Mouse (Mus musculus) midbrain, embryonic 12.5 days (tissue): ENCODE data around the gene Dmrtb1. TPM values are rescaled to one million over a fixed set of nuclear protein-coding genes. Genes with fewer than 3 reads are reported as not detected.

Experiments
- ATAC-seq: fragments of 200-750 bp; cut with Nextera tagmentation; 2 replicates; pipeline ENCODE4 v1.8.0; 2017; ENCODE audit warnings: low read depth, moderate TSS enrichment, moderate library complexity; ENCODE audit not compliant: low FRiP score
- H3K27ac ChIP-seq: fragments of 300-500 bp; sonication (generic); replicated peaks from 2 replicates; pipeline ENCODE4 v1.5.1; 2016; ENCODE audit warnings: mild to moderate bottlenecking
- H3K27me3 ChIP-seq: fragments of 300-500 bp; sonication (generic); 2 replicates; pipeline ENCODE4 v1.6.1; 2016; ENCODE audit warnings: mild to moderate bottlenecking
- H3K36me3 ChIP-seq: fragments of 300-500 bp; sonication (generic); 2 replicates; pipeline ENCODE4 v1.6.1; 2016
- H3K4me1 ChIP-seq: fragments of 300-500 bp; sonication (generic); 2 replicates; pipeline ENCODE4 v1.6.1; 2016
- H3K4me2 ChIP-seq: fragments of 300-500 bp; sonication (generic); replicated peaks from 2 replicates; pipeline ENCODE4 v1.6.1; 2016; ENCODE audit warnings: mild to moderate bottlenecking, moderate library complexity
- H3K4me3 ChIP-seq: fragments of 300-500 bp; sonication (generic); 2 replicates; pipeline ENCODE4 v1.5.1; 2016; ENCODE audit warnings: mild to moderate bottlenecking
- H3K9ac ChIP-seq: fragments of 300-500 bp; sonication (generic); replicated peaks from 2 replicates; pipeline ENCODE4 v1.6.1; 2016; ENCODE audit warnings: mild to moderate bottlenecking, moderate library complexity
- H3K9me3 ChIP-seq: fragments of 300-500 bp; sonication (generic); 2 replicates; pipeline ENCODE4 v1.6.1; 2016; ENCODE audit warnings: mild to moderate bottlenecking
- WGBS: fragments of 180-500 bp; shearing (Covaris S2); methylation state at CpG from one replicate; pipeline ENCODE4 v1.1.7; 2016; 5-methylcytosine and 5-hydroxymethylcytosine counted together
- microRNA-seq: library from miRNA; unstranded; fragments of <30 nt; microRNA quantifications from one replicate; pipeline ENCODE4, GENCODE M21; 2017
- polyA plus RNA-seq: library from polyadenylated mRNA; unstranded; fragments of >200 nt; fragmentation: Nextera tagmentation; extraction: Ambion mirVana; gene quantifications from 2 replicates; pipeline ENCODE4 v1.2.1, GENCODE M21; 2016

The Dmrtb1 gene
- polyA plus RNA-seq, 1 experiment from 2014 or later, result 41.8 TPM

DNA sequence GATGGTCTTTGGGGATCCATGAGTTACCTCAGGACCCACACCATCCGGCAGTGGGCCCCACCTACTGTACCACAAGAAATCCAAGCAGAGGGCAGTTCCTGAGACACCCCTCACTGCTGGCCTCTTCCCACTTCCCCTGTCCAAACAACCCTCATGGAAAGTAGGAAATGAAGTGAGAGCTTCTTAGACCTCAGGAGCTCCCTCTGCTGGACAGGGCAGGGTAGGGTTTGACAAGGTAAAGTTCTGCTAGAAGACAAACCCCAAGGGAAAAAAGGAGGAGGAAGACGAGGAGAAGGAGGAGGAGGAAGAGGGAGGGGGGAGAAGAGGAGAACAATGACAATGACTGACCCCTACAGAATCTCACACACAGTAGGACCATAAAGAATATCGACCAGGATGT lies 46.4 kb downstream of the Dmrtb1 start:
- 61% methylated on average over 3 of the region's 3 CpGs for WGBS
- Histone ChIP-seq H3K27me3 (0 out of 2 replicates have a peak, but pooled peaks cover 3% of the 10 kb centered on the region), H3K4me3 (no peak overlapping the region), H3K4me1 (peaks cover 8% of the 10 kb centered on the region), H3K9me3 (no peaks in the 10 kb centered on the region), H3K27ac (no peak overlapping the region), H3K4me2 (no peak overlapping the region), H3K9ac (no peak overlapping the region), H3K36me3 (no peaks in the 10 kb centered on the region)
- no peak for ATAC-seq

DNA sequence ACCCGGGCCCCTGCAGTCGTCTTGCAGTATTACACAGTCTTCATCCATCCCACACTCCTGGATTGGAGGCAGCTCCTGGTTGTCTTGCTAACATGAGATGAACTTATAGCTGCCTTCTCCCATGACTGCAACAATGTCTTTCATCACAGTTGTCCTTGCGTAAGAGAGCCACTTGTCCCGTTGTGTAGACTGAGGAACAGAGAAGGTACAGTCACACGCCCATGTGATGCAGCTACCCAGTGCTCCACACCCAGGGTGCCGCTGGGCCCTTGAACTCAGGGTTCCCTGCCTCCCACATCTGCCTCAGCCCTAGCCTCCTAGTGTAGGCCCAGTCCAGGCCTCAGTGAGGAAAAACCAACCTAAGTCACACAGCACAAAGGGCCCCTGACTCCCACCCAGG lies 47.9 kb downstream of the Dmrtb1 start:
- 0 out of 2 replicates have a peak overlapping the region, but pooled peaks have one; percentile 25 for H3K27ac ChIP-seq
- no peaks in the 10 kb centered on the region for H3K9me3 ChIP-seq
- 0 out of 2 replicates have a peak, but pooled peaks cover 3% of the 10 kb centered on the region for H3K27me3 ChIP-seq
- H3K4me1 ChIP-seq, result peaks cover 8% of the 10 kb centered on the region
- H3K4me3 ChIP-seq, result no peak overlapping the region
- 75% methylated on average over 6 of the region's 6 CpGs for WGBS
- ATAC-seq, result no peak
- H3K36me3 ChIP-seq, result no peaks in the 10 kb centered on the region
- H3K9ac ChIP-seq, result no peak overlapping the region
- no peak overlapping the region for H3K4me2 ChIP-seq

DNA sequence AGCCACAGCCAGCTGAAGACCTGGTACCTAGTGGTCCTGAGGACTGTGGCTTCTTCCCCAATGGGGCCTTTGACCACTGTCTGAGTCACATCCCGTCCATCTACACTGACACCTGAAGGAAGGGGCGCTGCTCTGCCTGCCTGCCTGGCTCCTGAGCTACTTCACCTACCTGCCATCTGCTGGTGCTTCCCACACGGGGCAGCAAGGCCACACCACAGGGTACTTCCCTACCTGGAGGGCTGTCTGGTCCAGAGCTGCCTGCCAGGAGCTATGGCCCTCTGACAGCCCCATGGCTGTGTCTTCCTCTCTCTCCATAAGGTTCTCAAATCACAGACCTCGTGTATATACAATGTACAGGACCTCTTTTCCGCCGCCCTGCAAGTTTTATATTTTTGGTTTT lies 49.4 kb downstream of the Dmrtb1 start:
- no peak overlapping the region for H3K9ac ChIP-seq
- H3K36me3 ChIP-seq, result no peaks in the 10 kb centered on the region
- ATAC-seq, result no peak
- no peak overlapping the region for H3K27ac ChIP-seq
- H3K4me3 ChIP-seq, result no peak overlapping the region
- no peak overlapping the region for H3K4me2 ChIP-seq
- WGBS, result 74% methylated on average over 6 of the region's 6 CpGs
- H3K4me1 ChIP-seq, result peaks cover 8% of the 10 kb centered on the region
- H3K9me3 ChIP-seq, result no peaks in the 10 kb centered on the region
- H3K27me3 ChIP-seq, result no peaks in the 10 kb centered on the region

DNA sequence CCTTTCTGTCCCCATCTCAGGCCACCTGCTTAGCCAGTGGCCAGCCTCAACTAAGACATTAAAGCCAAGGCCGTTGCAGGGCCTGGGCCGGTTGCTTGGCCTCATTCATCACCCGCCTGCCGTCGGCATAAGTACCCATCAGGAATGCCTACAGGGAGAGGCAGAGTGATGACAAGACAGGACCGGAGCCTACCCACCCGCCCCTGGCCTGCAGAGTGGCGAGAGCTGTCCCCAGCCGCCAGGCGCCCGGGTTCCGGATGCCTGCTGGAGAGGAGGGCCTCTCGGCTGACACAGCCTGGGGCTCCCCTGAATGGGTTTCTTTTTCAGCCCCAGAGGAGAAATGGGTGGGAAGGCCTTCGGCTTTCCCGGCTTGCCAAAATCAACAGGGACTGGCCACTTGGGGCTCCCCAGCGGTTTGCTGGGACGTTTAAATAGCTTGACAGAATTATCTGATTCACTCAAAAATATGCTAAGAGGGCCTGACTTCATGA lies 55.1 kb downstream of the Dmrtb1 start:
- Histone ChIP-seq H3K4me1 (peaks cover 2% of the 10 kb centered on the region; the same call in 1 of the 2 replicates), H3K4me3 (no peak overlapping the region), H3K9ac (no peak overlapping the region), H3K27ac (no peak overlapping the region), H3K36me3 (no peaks in the 10 kb centered on the region), H3K9me3 (no peaks in the 10 kb centered on the region), H3K4me2 (no peak overlapping the region), H3K27me3 (peaks cover 4% of the 10 kb centered on the region; the same call in 1 of the 2 replicates)
- ATAC-seq, result no peak
- WGBS, result 80% methylated on average over 17 of the region's 17 CpGs

DNA sequence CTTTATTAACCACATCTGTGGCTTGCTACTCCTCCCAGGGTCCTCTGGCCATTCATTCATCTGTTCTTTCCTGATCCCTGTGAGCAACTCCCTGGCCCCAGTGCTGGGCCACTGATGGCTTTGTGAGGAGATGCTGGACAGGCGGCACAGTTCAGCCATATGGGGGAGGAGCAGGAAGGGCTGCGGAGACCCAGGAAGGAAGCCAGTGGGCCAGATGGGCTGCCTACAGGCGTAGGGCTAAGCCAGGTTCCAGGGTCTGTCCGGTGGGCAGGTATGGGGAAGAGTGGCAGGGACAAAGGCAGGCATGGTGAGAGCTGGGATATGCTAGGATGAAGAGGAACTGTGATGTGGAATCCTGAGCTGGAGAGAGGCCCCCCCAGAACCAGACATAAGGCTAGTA lies 55.8 kb downstream of the Dmrtb1 start:
- no peak overlapping the region for H3K4me3 ChIP-seq
- no peak overlapping the region for H3K4me2 ChIP-seq
- H3K4me1 ChIP-seq, result peaks cover 2% of the 10 kb centered on the region; the same call in 1 of the 2 replicates
- H3K9ac ChIP-seq, result no peak overlapping the region
- H3K27ac ChIP-seq, result no peak overlapping the region
- H3K9me3 ChIP-seq, result no peaks in the 10 kb centered on the region
- H3K27me3 ChIP-seq, result peaks cover 4% of the 10 kb centered on the region; the same call in 1 of the 2 replicates
- no peaks in the 10 kb centered on the region for H3K36me3 ChIP-seq
- no peak for ATAC-seq
- WGBS, result 85% methylated on average over 4 of the region's 4 CpGs

Small RNAs within 50 kb of the gene (microRNA-seq; reads per million reads assigned to microRNA genes)
- not detected for gene Gm25123

Other genes with a start within 250 kb of the Dmrtb1 start
- gene Glis1, start 249.6 kb downstream of the Dmrtb1 start, polyA plus RNA-seq, result 2.4 and 3.3 TPM in 2 replicates
- 40.1 and 47.7 TPM in 2 replicates for gene Lrp8, start 118.0 kb upstream of the Dmrtb1 start, polyA plus RNA-seq
- 206 and 210 TPM in 2 replicates for gene Magoh, start 195.5 kb upstream of the Dmrtb1 start, polyA plus RNA-seq
- gene 0610037L13Rik, start 205.6 kb upstream of the Dmrtb1 start, polyA plus RNA-seq, result 107 and 117 TPM in 2 replicates
- gene Cpt2, start 239.4 kb upstream of the Dmrtb1 start, polyA plus RNA-seq, result 28.5 and 31.8 TPM in 2 replicates